Mouse (Mus musculus) lung, adult 2 months (tissue): ENCODE data around the gene Zfp217.

Experiments
- CTCF ChIP-seq: fragments of 200-500 bp; IDR thresholded peaks from 2 replicates; pipeline ENCODE4 v1.5.1; 2011; ENCODE audit warnings: mild to moderate bottlenecking, low read length, control low read depth; ENCODE audit not compliant: insufficient read depth
- POLR2A ChIP-seq: fragments of 200-500 bp; IDR thresholded peaks from 2 replicates; pipeline ENCODE4 v1.6.1; 2011; ENCODE audit warnings: low read depth, mild to moderate bottlenecking, control low read depth, low read length, borderline replicate concordance; ENCODE audit errors: extremely low read depth

- TF ChIP-seq POLR2A (no peak), CTCF (no peak)
Observed at GRCm38 (mm10) chr2:170136928-170137327, 11.0 kb downstream of the Zfp217 start.
